29 mouse cellular contexts compared by ENCODE assay signal in genomic region chr5:113670597-113670996, GRCm38 (mm10). TPM values are rescaled to one million over a fixed set of nuclear protein-coding genes. Genes with fewer than 3 reads are reported as not detected.
A peak's percentile ranks its signal among the peaks of the same experiment; 100 is the strongest.
DNase-seq lines count a peak whose midpoint lies in the region; ATAC-seq and TF ChIP-seq lines count a peak whose summit lies in the region.
"Had no signal": no experiment of that assay in that cellular context is flagged by ENCODE, and none has a peak within 500 bp of the region (broad histone marks: within the 10 kb centered on the region; RNA-seq: fewer than 3 reads in every experiment).

No protein-coding gene starts in this region.

- no peaks in the 10 kb centered on the region for H3K27me3 ChIP-seq in liver, embryonic 14.5 days (ENCODE audit: control insufficient read depth, insufficient read depth, low read length)
- no peaks in the 10 kb centered on the region for H3K27me3 ChIP-seq in liver, embryonic 11.5 days (replicated peaks; ENCODE audit: control insufficient read depth, insufficient read depth, low read length)
- H3K27me3 ChIP-seq: forebrain, embryonic 15.5 days; hindbrain, embryonic 13.5 days; intestine, embryonic 15.5 days; midbrain, embryonic 12.5 days had no signal

- WGBS in liver, embryonic 14.5 days (ENCODE audit: insufficient replicate concordance), result 13% methylated on average over 6 of the region's 6 CpGs
- WGBS in liver, embryonic 11.5 days, result 45% methylated on average over 6 of the region's 6 CpGs

- no peaks in the 10 kb centered on the region for H3K9me3 ChIP-seq in liver, embryonic 14.5 days (ENCODE audit: control insufficient read depth, low read length)
- H3K9me3 ChIP-seq in liver, embryonic 11.5 days (ENCODE audit: control insufficient read depth, low read length), result no peaks in the 10 kb centered on the region
- H3K9me3 ChIP-seq: forebrain, embryonic 15.5 days; intestine, embryonic 15.5 days; limb, embryonic 10.5 days had no signal

- no peak for TF ChIP-seq EP300 in liver, embryonic 14.5 days (IDR thresholded peaks at IDR 0.05; ENCODE audit: low read depth)

- peak in 2 of 3 experiments; percentile 6 to 10 for DNase-seq in liver, embryonic 14.5 days (ENCODE audit: low read depth in 3 of 3, low spot score in 3 of 3)
- DNase-seq in liver, embryonic 11.5 days (ENCODE audit: low spot score), result no peak
- DNase-seq in natural killer cell, adult 2 months (ENCODE audit: low spot score in 2 of 2), result peak; percentile 48 to 70
- DNase-seq in thymus, postnatal 36 days, result peak; percentile 41 to 55
- no peak for DNase-seq in c-Kit-positive CD71-positive TER-119-positive erythroid progenitor cells, embryonic 14.5 days (ENCODE audit: low spot score)
- no peak for DNase-seq in embryo, embryonic 10.5 days (ENCODE audit: low spot score)
- DNase-seq in adrenal gland, adult 2 months, result no peak
- DNase-seq: adrenal gland, postnatal 10 days; cerebellum, adult 11 months; cerebellum, postnatal 14 days; gastrocnemius, postnatal 25 days; kidney, postnatal 36 days had no signal

- H3K9ac ChIP-seq in liver, embryonic 14.5 days (replicated peaks), result no peak overlapping the region
- H3K9ac ChIP-seq in liver, embryonic 11.5 days (ENCODE audit: low read depth, low read length), result no peak overlapping the region
- H3K9ac ChIP-seq: forebrain, embryonic 15.5 days; hindbrain, embryonic 13.5 days; intestine, embryonic 15.5 days; lung, embryonic 14.5 days; midbrain, embryonic 12.5 days had no signal

- no peaks in the 10 kb centered on the region for H3K4me1 ChIP-seq in liver, embryonic 14.5 days (replicated peaks; ENCODE audit: control insufficient read depth in 2 of 2, insufficient read depth in 2 of 2, low read length in 1 of 2)
- no peaks in the 10 kb centered on the region for H3K4me1 ChIP-seq in liver, embryonic 11.5 days (replicated peaks; ENCODE audit: control insufficient read depth, insufficient read depth, low read length)
- H3K4me1 ChIP-seq: forebrain, embryonic 15.5 days; hindbrain, embryonic 13.5 days; intestine, embryonic 15.5 days; limb, embryonic 10.5 days; midbrain, embryonic 12.5 days had no signal

- H3K36me3 ChIP-seq in liver, embryonic 14.5 days (replicated peaks; ENCODE audit: control insufficient read depth, insufficient read depth, low read depth), result no peaks in the 10 kb centered on the region
- no peaks in the 10 kb centered on the region for H3K36me3 ChIP-seq in liver, embryonic 11.5 days (ENCODE audit: control insufficient read depth, insufficient read depth, low read length)
- H3K36me3 ChIP-seq: forebrain, embryonic 15.5 days; hindbrain, embryonic 13.5 days; intestine, embryonic 15.5 days; limb, embryonic 10.5 days; midbrain, embryonic 12.5 days had no signal

- no peak overlapping the region for H3K4me3 ChIP-seq in liver, embryonic 14.5 days (ENCODE audit: insufficient read depth in 1 of 2, low read depth in 2 of 2, low read length in 2 of 2)
- H3K4me3 ChIP-seq in liver, embryonic 11.5 days (ENCODE audit: low read depth, low read length), result no peak overlapping the region
- H3K4me3 ChIP-seq: erythroblast, embryonic 14.5 days; forebrain, embryonic 15.5 days; hindbrain, embryonic 13.5 days; intestine, embryonic 15.5 days; limb, embryonic 10.5 days; midbrain, embryonic 12.5 days had no signal

- ATAC-seq in liver, embryonic 14.5 days (ENCODE audit: insufficient read depth), result no peak
- ATAC-seq in liver, embryonic 11.5 days (replicated peaks; ENCODE audit: low FRiP score), result no peak
- ATAC-seq in hematopoietic stem cell, adult 5-6 weeks (replicated peaks in 1 of 2; ENCODE audit: insufficient read depth in 1 of 2, low FRiP score in 2 of 2, low TSS enrichment in 1 of 2, low read depth in 1 of 2, poor library complexity in 2 of 2, severe bottlenecking in 2 of 2), result peak; percentile 82 to 89
- ATAC-seq: forebrain, embryonic 15.5 days; intestine, embryonic 15.5 days had no signal

- TF ChIP-seq CTCF in liver, embryonic 14.5 days (IDR thresholded peaks at IDR 0.05; ENCODE audit: low read depth), result no peak

- no peak overlapping the region for H3K27ac ChIP-seq in liver, embryonic 14.5 days
- no peak overlapping the region for H3K27ac ChIP-seq in liver, embryonic 11.5 days (ENCODE audit: low read depth, low read length)
- H3K27ac ChIP-seq: forebrain, embryonic 15.5 days; hindbrain, embryonic 13.5 days; intestine, embryonic 15.5 days; limb, embryonic 10.5 days; macrophage; midbrain, embryonic 12.5 days had no signal

- H3K4me2 ChIP-seq in liver, embryonic 14.5 days (ENCODE audit: low read depth), result no peak overlapping the region
- H3K4me2 ChIP-seq in liver, embryonic 11.5 days, result no peak overlapping the region
- H3K4me2 ChIP-seq: forebrain, embryonic 15.5 days; hindbrain, embryonic 13.5 days; intestine, embryonic 15.5 days; lung, embryonic 14.5 days; midbrain, embryonic 12.5 days had no signal

RNA-seq across cellular contexts. Expression of gene Cmklr1, which starts 20.4 kb away (rescaled TPM):
- polyA plus RNA-seq in liver, embryonic 14.5 days (2012; rRNA removed), result 1.4 and 1.7 TPM in 2 replicates
- polyA plus RNA-seq in liver, embryonic 14.5 days (2014; fragmentation: Nextera tagmentation; extraction: Ambion mirVana), result 1.5 and 1.6 TPM in 2 replicates
- polyA plus RNA-seq in liver, embryonic 11.5 days (2014; fragmentation: Nextera tagmentation; extraction: Ambion mirVana), result 2.5 and 2.6 TPM in 2 replicates
- total RNA-seq in hematopoietic stem cell, adult 5-6 weeks (2017), result not detected in 2 replicates
- 10 to 100 TPM; 25.3 to 25.7 TPM for total RNA-seq in adrenal gland, adult 2 months (2021)
- polyA plus RNA-seq in adrenal gland, adult 2 months (2012; rRNA removed), result 61.3 and 75.6 TPM in 2 replicates
- polyA plus RNA-seq: erythroblast, embryonic 14.5 days had no signal

RNA-seq across cellular contexts. Expression of gene 1700069L16Rik, which starts 54.0 kb away (rescaled TPM):
- not detected in 2 replicates for polyA plus RNA-seq in liver, embryonic 14.5 days (2012; rRNA removed)
- polyA plus RNA-seq in liver, embryonic 14.5 days (2014; fragmentation: Nextera tagmentation; extraction: Ambion mirVana), result not detected in 2 replicates
- not detected in 2 replicates for polyA plus RNA-seq in liver, embryonic 11.5 days (2014; fragmentation: Nextera tagmentation; extraction: Ambion mirVana)
- not detected in 2 replicates for total RNA-seq in hematopoietic stem cell, adult 5-6 weeks (2017)
- total RNA-seq in adrenal gland, adult 2 months (2021), result not detected
- not detected in 2 replicates for polyA plus RNA-seq in adrenal gland, adult 2 months (2012; rRNA removed)
- total RNA-seq: adrenal gland, postnatal 10 days; gastrocnemius, postnatal 25 days; layer of hippocampus, postnatal 10 days; left cerebral cortex, adult 8-10 months; liver, adult 2 months had no signal
- polyA plus RNA-seq: embryonic facial prominence, embryonic 11.5 days; erythroblast, embryonic 14.5 days; forebrain, embryonic 15.5 days; heart, embryonic 16.5 days; hindbrain, embryonic 13.5 days; intestine, embryonic 15.5 days; kidney, embryonic 14.5 days; limb, embryonic 10.5 days; liver, adult 2 months; lung, embryonic 14.5 days; macrophage; midbrain, embryonic 12.5 days; neural tube, embryonic 14.5 days; stomach, embryonic 14.5 days had no signal

Comparison
In these comparisons a context has a peak if more than half of its experiments do, and no peak if none do; other contexts are left out.
1. DNase-seq: peak in liver, embryonic 14.5 days (2 of 3), natural killer cell, adult 2 months (2 of 2) and thymus, postnatal 36 days (2 of 2); none in liver, embryonic 11.5 days (single experiment), c-Kit-positive CD71-positive TER-119-positive erythroid progenitor cells, embryonic 14.5 days (single experiment), embryo, embryonic 10.5 days (single experiment) and adrenal gland, adult 2 months (single experiment).
2. ATAC-seq: peak in hematopoietic stem cell, adult 5-6 weeks (2 of 2); none in liver, embryonic 14.5 days (single experiment) and liver, embryonic 11.5 days (single experiment).
3. RNA of gene Cmklr1, which starts 20.4 kb away (polyA plus RNA-seq): 61.3 to 75.6 TPM in adrenal gland, adult 2 months; 2.5 to 2.6 TPM in liver, embryonic 11.5 days and 1.4 to 1.7 TPM in liver, embryonic 14.5 days; every median in the first group is over 10 times any median in the second.